Mouse (Mus musculus) spleen, adult 2 months (tissue): ENCODE data around the gene Lypd6.

Source experiments
- CTCF ChIP-seq: fragments of 200-500 bp; IDR thresholded peaks from 2 replicates; pipeline ENCODE4 v1.5.1; 2011; ENCODE audit warnings: mild to moderate bottlenecking, inconsistent platforms; ENCODE audit not compliant: insufficient read depth, insufficient read length, insufficient replicate concordance; ENCODE audit errors: extremely low read depth
- POLR2A ChIP-seq: fragments of 200-500 bp; IDR thresholded peaks from 2 replicates; pipeline ENCODE4 v1.6.1; 2011; ENCODE audit warnings: low read depth, low read length, inconsistent platforms

DNA sequence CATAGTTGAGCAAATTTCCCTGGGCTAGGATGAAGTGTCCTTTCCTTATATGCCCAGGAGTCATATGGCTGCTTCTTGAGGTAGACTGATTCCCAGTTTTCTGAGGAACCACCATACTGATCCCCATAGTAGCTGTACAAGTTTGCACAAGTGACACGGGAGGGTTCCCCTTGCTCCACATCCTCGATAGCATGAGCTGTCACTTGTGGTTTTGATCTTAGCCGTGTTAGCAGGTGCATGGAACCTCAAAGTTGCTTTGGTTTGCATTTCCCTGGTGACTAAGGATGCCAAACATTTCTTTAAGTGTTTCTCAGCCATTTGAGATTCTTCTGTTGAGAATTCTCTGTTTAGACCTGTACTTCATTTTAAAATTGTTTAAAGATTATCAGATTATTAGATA lies 64.4 kb downstream of the Lypd6 start:
- TF ChIP-seq POLR2A = no peak
- TF ChIP-seq CTCF = no peak
